Mouse (Mus musculus): Measurements from ENCODE around the gene Gtf2f2. TPM values are rescaled to one million over a fixed set of nuclear protein-coding genes. Genes with fewer than 3 reads are reported as not detected.

Gene Gtf2f2
- polyA plus RNA-seq, 1 experiment from 2014 or later, result 29.5 TPM

DNA sequence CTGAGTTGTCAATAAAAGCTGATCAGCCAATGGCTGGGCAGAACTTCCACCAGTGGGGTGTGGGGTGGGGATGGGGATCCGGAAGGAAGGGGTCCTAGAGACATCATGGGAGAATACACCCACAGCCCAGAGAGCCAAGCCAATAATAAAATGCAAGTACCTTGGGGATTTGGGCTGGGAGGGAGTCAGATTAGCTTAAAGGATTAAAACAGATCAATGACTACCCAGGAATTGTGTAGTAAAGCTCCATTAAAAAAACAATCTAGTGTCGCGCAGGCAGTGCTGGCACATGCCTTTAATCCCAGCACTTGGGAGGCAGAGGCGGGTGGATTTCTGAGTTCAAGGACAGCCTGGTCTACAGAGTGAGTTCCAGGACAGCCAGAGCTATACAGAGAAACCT is 5.7 kb downstream of the Gtf2f2 start:
- Histone ChIP-seq H3K4me1 (replicated peaks; ENCODE audit: control insufficient read depth, insufficient read depth, low read length) (peaks cover 9% of the 10 kb centered on the region; the same call in 1 of the 2 replicates), H3K9me3 (ENCODE audit: control insufficient read depth, low read length) (no peaks in the 10 kb centered on the region), H3K27ac (ENCODE audit: low read length) (no peak overlapping the region), H3K36me3 (ENCODE audit: control insufficient read depth, insufficient read depth, low read length) (no peaks in the 10 kb centered on the region), H3K9ac (ENCODE audit: low read length) (no peak overlapping the region), H3K4me2 (ENCODE audit: low read depth, low read length) (no peak overlapping the region), H3K4me3 (ENCODE audit: low read length) (no peak overlapping the region), H3K27me3 (ENCODE audit: control insufficient read depth, insufficient read depth, low read depth, low read length) (no peaks in the 10 kb centered on the region)
- ATAC-seq (ENCODE audit: low read depth), result no peak
- 85% methylated on average over 4 of the region's 4 CpGs for WGBS

DNA sequence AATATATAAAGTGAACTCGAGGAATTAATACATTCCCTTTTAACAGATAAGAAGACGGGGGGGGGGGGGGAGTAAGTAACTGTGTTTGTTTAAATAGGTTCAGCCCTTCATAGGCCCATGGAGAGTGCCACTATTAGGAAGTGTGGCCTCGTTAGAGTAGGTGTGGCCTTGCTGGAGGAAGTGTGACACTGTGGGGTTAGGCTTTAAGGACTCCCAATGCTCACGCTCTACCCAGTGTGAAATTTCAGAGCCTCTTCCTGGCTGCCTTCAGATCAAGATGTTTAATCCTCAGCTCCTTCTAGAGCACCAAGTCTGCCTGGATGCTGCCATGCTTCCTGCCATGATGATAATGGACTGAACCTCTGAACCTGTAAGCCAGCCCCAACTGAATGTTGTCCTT is 8.9 kb downstream of the Gtf2f2 start:
- no peak for ATAC-seq (ENCODE audit: low read depth)
- WGBS, result 62% methylated on average over 4 of the region's 4 CpGs
- H3K4me3 ChIP-seq (ENCODE audit: low read length), result no peak overlapping the region

DNA sequence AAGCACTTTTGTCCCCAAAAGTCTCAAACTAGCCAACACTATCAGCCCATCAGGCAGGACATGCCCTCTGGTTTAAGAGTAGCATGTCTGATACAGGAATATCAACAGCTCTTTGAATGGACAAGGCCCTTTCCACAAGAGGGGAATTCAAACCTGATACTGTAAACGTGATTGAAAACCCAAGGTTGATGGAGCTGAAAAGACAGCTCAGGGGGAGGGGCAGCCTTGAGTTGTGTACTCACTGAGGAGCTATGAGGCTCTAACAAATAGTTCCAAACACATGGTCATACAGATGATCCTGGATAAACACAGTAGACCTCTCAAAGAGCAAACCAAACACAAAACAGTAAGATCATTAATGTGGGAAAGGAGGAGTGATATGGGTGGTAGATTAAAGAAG is 12.6 kb downstream of the Gtf2f2 start:
- H3K4me1 ChIP-seq (replicated peaks; ENCODE audit: control insufficient read depth, insufficient read depth, low read length), result no peaks in the 10 kb centered on the region
- no peaks in the 10 kb centered on the region for H3K36me3 ChIP-seq (ENCODE audit: control insufficient read depth, insufficient read depth, low read length)
- no peak overlapping the region for H3K4me3 ChIP-seq (ENCODE audit: low read length)
- no peaks in the 10 kb centered on the region for H3K27me3 ChIP-seq (ENCODE audit: control insufficient read depth, insufficient read depth, low read depth, low read length)
- no peaks in the 10 kb centered on the region for H3K9me3 ChIP-seq (ENCODE audit: control insufficient read depth, low read length)
- no peak for ATAC-seq (ENCODE audit: low read depth)
- WGBS, result 56% methylated on average over 1 of the region's 1 CpGs
- no peak overlapping the region for H3K27ac ChIP-seq (ENCODE audit: low read length)
- H3K9ac ChIP-seq (ENCODE audit: low read length), result no peak overlapping the region
- H3K4me2 ChIP-seq (ENCODE audit: low read depth, low read length), result no peak overlapping the region

More for the DNA sequence above, 8.9 kb downstream of the Gtf2f2 start:
- Histone ChIP-seq H3K9me3 (ENCODE audit: control insufficient read depth, low read length) (no peaks in the 10 kb centered on the region), H3K27me3 (ENCODE audit: control insufficient read depth, insufficient read depth, low read depth, low read length) (no peaks in the 10 kb centered on the region), H3K36me3 (ENCODE audit: control insufficient read depth, insufficient read depth, low read length) (no peaks in the 10 kb centered on the region), H3K27ac (ENCODE audit: low read length) (no peak overlapping the region), H3K4me2 (ENCODE audit: low read depth, low read length) (no peak overlapping the region), H3K4me1 (replicated peaks; ENCODE audit: control insufficient read depth, insufficient read depth, low read length) (no peaks in the 10 kb centered on the region), H3K9ac (ENCODE audit: low read length) (no peak overlapping the region)

DNA sequence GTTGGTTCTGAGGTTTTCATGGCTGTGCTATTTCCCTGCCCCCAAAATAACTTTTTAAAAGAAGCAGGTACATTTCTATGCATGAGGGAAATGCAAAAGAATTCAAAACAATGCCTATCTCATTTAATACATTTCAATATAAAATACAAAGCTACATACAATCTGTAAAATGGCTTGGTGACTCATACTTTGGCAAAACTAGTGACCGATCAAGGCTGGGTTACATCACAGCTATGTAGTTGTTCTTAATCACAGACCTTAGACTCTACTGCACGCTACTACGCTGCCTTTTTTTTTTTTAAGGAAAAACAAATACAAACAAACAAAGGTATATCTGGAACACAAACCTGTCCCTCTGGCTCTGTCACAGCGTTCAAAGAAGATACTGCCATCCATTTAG is 18.3 kb downstream of the Gtf2f2 start:
- H3K36me3 ChIP-seq (ENCODE audit: control insufficient read depth, insufficient read depth, low read length), result no peaks in the 10 kb centered on the region
- no peak overlapping the region for H3K9ac ChIP-seq (ENCODE audit: low read length)
- no peak for ATAC-seq (ENCODE audit: low read depth)
- H3K9me3 ChIP-seq (ENCODE audit: control insufficient read depth, low read length), result no peaks in the 10 kb centered on the region
- no peaks in the 10 kb centered on the region for H3K27me3 ChIP-seq (ENCODE audit: control insufficient read depth, insufficient read depth, low read depth, low read length)
- WGBS, result 88% methylated on average over 4 of the region's 4 CpGs
- no peak overlapping the region for H3K27ac ChIP-seq (ENCODE audit: low read length)
- H3K4me1 ChIP-seq (replicated peaks; ENCODE audit: control insufficient read depth, insufficient read depth, low read length), result no peaks in the 10 kb centered on the region
- no peak overlapping the region for H3K4me3 ChIP-seq (ENCODE audit: low read length)
- H3K4me2 ChIP-seq (ENCODE audit: low read depth, low read length), result no peak overlapping the region

DNA sequence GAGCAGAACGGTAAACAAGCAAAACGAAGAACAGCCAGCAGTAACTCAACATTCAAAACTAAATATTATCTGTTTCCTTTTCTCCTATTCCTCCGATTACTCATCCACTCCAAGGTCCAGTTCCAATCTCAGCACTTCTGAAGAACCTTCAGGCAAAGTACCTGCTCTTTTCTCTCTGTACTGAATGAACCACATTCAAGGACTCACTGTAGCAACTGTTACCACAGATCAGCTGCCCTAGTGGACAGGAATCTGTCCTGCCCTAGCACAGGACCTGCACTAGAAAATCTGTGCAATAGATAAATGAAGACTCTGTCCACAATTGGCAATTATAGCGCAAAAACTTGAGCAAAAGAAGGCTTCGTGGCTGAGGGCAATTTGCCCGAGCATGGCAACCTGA is 19.7 kb downstream of the Gtf2f2 start:
- Histone ChIP-seq H3K4me2 (ENCODE audit: low read depth, low read length) (no peak overlapping the region), H3K27me3 (ENCODE audit: control insufficient read depth, insufficient read depth, low read depth, low read length) (no peaks in the 10 kb centered on the region), H3K27ac (ENCODE audit: low read length) (no peak overlapping the region), H3K36me3 (ENCODE audit: control insufficient read depth, insufficient read depth, low read length) (no peaks in the 10 kb centered on the region), H3K4me3 (ENCODE audit: low read length) (no peak overlapping the region), H3K4me1 (replicated peaks; ENCODE audit: control insufficient read depth, insufficient read depth, low read length) (no peaks in the 10 kb centered on the region), H3K9me3 (ENCODE audit: control insufficient read depth, low read length) (no peaks in the 10 kb centered on the region), H3K9ac (ENCODE audit: low read length) (no peak overlapping the region)
- 85% methylated on average over 6 of the region's 6 CpGs for WGBS
- no peak for ATAC-seq (ENCODE audit: low read depth)

DNA sequence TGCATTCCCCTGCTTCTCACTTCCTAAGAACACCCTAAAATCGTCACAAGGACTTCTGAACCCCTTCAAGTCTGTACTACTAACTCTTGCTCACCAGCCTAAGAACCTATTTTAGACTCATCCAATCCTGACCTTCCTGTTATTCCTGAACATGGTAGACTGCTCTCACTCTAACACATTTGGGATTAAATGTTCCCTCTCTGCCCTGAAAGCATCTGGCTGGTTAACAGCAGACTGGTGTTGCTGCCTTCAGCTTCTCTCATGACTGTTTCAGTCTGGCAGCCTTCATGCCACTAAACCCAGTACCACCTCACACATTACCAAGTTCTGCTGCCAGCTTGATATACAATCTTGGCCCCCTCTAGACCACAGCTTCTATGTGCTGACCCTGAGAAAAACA is 21.5 kb downstream of the Gtf2f2 start:
- Histone ChIP-seq H3K27me3 (ENCODE audit: control insufficient read depth, insufficient read depth, low read depth, low read length) (no peaks in the 10 kb centered on the region), H3K27ac (ENCODE audit: low read length) (no peak overlapping the region), H3K4me3 (ENCODE audit: low read length) (no peak overlapping the region), H3K4me2 (ENCODE audit: low read depth, low read length) (no peak overlapping the region), H3K36me3 (ENCODE audit: control insufficient read depth, insufficient read depth, low read length) (no peaks in the 10 kb centered on the region), H3K4me1 (replicated peaks; ENCODE audit: control insufficient read depth, insufficient read depth, low read length) (no peaks in the 10 kb centered on the region; the same call in 1 of the 2 replicates), H3K9ac (ENCODE audit: low read length) (no peak overlapping the region), H3K9me3 (ENCODE audit: control insufficient read depth, low read length) (no peaks in the 10 kb centered on the region)
- ATAC-seq (ENCODE audit: low read depth), result no peak
- WGBS, result 65% methylated on average over 1 of the region's 1 CpGs

DNA sequence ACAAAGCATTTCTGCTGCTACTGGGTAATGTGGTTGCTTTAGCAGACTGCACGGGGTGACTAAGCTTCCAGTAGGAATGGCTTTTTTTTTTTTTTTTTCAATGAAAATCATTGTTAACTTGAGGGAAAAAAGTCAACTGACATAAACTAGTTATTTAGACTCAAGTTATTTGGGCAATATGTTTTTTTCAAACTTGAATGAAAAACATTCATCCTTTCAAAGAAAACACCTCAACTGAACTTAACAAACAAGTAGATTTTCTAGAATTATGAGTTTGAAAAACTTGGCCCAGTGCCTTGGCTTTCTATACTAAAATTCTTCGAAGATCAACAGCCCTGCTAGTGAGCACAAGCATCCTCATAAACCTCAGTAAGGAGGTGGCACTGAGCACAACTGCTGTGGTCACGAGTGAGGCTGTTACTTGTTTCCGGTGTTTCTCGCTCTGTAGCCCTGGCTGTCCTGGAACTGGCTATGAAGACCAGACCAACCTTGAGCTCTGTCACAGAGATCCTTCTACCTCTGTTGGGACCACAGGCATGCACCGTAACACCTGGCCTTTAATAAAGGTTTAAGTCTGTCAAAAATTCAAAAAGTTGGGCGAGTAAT is 23.7 kb downstream of the Gtf2f2 start:
- Histone ChIP-seq H3K9ac (ENCODE audit: low read length) (no peak overlapping the region), H3K27ac (ENCODE audit: low read length) (no peak overlapping the region), H3K9me3 (ENCODE audit: control insufficient read depth, low read length) (no peaks in the 10 kb centered on the region), H3K27me3 (ENCODE audit: control insufficient read depth, insufficient read depth, low read depth, low read length) (no peaks in the 10 kb centered on the region), H3K36me3 (ENCODE audit: control insufficient read depth, insufficient read depth, low read length) (no peaks in the 10 kb centered on the region), H3K4me2 (ENCODE audit: low read depth, low read length) (no peak overlapping the region), H3K4me3 (ENCODE audit: low read length) (no peak overlapping the region), H3K4me1 (replicated peaks; ENCODE audit: control insufficient read depth, insufficient read depth, low read length) (no peaks in the 10 kb centered on the region; the same call in 1 of the 2 replicates)
- ATAC-seq (ENCODE audit: low read depth), result no peak
- WGBS, result 78% methylated on average over 7 of the region's 7 CpGs

DNA sequence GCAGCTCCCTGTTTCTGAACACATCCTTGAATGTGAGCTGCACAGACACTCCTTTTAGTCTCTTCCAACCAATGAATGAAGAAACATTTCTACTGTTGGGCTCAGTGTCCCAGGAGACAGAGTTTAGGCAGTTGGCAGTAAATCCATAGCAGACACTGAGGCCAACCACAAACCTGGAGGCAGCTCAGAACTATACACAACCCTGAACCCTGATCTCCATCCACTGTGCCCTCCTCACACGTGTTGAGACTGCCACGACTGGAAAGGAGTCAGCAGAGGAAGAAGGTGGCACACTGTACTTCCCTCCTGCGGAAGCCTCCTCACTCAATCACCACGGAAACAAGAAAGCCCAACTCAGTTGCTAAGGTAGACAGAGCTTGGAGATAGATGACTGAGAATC is 25.6 kb downstream of the Gtf2f2 start:
- ATAC-seq (ENCODE audit: low read depth), result no peak
- Histone ChIP-seq H3K9ac (ENCODE audit: low read length) (no peak overlapping the region), H3K36me3 (ENCODE audit: control insufficient read depth, insufficient read depth, low read length) (no peaks in the 10 kb centered on the region), H3K9me3 (ENCODE audit: control insufficient read depth, low read length) (no peaks in the 10 kb centered on the region), H3K27ac (ENCODE audit: low read length) (no peak overlapping the region), H3K27me3 (ENCODE audit: control insufficient read depth, insufficient read depth, low read depth, low read length) (no peaks in the 10 kb centered on the region), H3K4me1 (replicated peaks; ENCODE audit: control insufficient read depth, insufficient read depth, low read length) (no peaks in the 10 kb centered on the region; the same call in 1 of the 2 replicates), H3K4me2 (ENCODE audit: low read depth, low read length) (no peak overlapping the region), H3K4me3 (ENCODE audit: low read length) (no peak overlapping the region)
- 45% methylated on average over 4 of the region's 4 CpGs for WGBS

DNA sequence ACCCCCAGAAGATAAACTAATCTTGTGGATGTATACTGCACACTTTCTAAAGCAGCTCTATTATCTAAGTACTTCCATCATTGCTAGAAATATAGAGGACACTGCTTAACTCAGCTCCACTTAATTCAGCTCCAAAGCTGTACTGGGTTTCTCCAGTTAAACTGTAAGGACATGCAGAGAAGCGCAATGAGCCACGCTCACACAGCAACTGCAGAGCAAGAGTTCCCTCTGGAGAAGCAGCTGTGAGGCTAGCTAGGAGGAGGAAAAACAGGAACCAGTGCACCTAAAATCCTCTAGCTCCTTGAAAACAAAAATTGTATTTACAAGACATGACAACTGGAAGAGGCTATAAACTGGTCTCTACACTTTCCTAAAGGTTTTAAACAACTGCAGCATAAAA is 26.8 kb downstream of the Gtf2f2 start:
- ATAC-seq (ENCODE audit: low read depth), result no peak
- no peak overlapping the region for H3K4me2 ChIP-seq (ENCODE audit: low read depth, low read length)
- no peak overlapping the region for H3K9ac ChIP-seq (ENCODE audit: low read length)
- H3K9me3 ChIP-seq (ENCODE audit: control insufficient read depth, low read length), result no peaks in the 10 kb centered on the region
- H3K36me3 ChIP-seq (ENCODE audit: control insufficient read depth, insufficient read depth, low read length), result no peaks in the 10 kb centered on the region
- no peak overlapping the region for H3K27ac ChIP-seq (ENCODE audit: low read length)
- H3K4me3 ChIP-seq (ENCODE audit: low read length), result no peak overlapping the region
- no peaks in the 10 kb centered on the region for H3K27me3 ChIP-seq (ENCODE audit: control insufficient read depth, insufficient read depth, low read depth, low read length)
- no peaks in the 10 kb centered on the region; the same call in 1 of the 2 replicates for H3K4me1 ChIP-seq (replicated peaks; ENCODE audit: control insufficient read depth, insufficient read depth, low read length)
- 85% methylated on average over 2 of the region's 2 CpGs for WGBS

DNA sequence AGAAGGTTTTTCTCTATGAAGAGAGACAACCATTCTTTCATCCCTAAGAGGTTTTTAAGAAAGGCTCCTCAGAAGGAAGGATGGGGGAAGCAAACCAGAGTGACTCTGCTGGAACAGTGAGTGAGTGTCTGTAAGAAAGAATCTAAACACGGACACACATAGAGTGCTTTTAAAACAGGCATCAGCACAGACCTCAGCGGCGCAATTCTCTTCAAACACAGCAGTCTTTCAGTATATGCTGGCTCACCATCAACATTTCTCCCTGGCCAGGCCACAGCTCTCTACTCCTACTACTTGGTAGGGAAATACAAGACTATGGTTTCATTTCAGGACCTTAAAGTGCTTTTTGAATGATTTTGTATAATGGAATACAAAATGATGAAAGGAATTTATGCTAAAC is 29.4 kb downstream of the Gtf2f2 start:
- Histone ChIP-seq H3K4me2 (ENCODE audit: low read depth, low read length) (no peak overlapping the region), H3K36me3 (ENCODE audit: control insufficient read depth, insufficient read depth, low read length) (no peaks in the 10 kb centered on the region), H3K4me3 (ENCODE audit: low read length) (no peak overlapping the region), H3K9ac (ENCODE audit: low read length) (no peak overlapping the region), H3K4me1 (replicated peaks; ENCODE audit: control insufficient read depth, insufficient read depth, low read length) (no peaks in the 10 kb centered on the region; the same call in 1 of the 2 replicates), H3K27me3 (ENCODE audit: control insufficient read depth, insufficient read depth, low read depth, low read length) (no peaks in the 10 kb centered on the region), H3K27ac (ENCODE audit: low read length) (no peak overlapping the region), H3K9me3 (ENCODE audit: control insufficient read depth, low read length) (no peaks in the 10 kb centered on the region)
- no peak for ATAC-seq (ENCODE audit: low read depth)
- WGBS, result 79% methylated on average over 3 of the region's 3 CpGs
